Mouse (Mus musculus): ENCODE results near the gene Tamm41. TPM values are rescaled to one million over a fixed set of nuclear protein-coding genes. Genes with fewer than 3 reads are reported as not detected.

The Tamm41 gene
- polyA plus RNA-seq, 1 experiment from 2014 or later, result 52.6 TPM

- H3K9me3 ChIP-seq, result no peaks in the 10 kb centered on the region
Observed at GRCm38 (mm10) chr6:114958249-114959011, 79.2 kb downstream of the Tamm41 start.

GRCm38 (mm10) chr6:114957756-114958155 is 79.9 kb downstream of the Tamm41 start:
- Histone ChIP-seq H3K4me3 (replicated peaks) (no peak overlapping the region), H3K27me3 (replicated peaks) (no peaks in the 10 kb centered on the region), H3K4me1 (no peaks in the 10 kb centered on the region), H3K36me3 (no peaks in the 10 kb centered on the region), H3K9ac (no peak overlapping the region), H3K9me3 (no peaks in the 10 kb centered on the region), H3K27ac (no peak overlapping the region), H3K4me2 (no peak overlapping the region)
- 66% methylated on average over 12 of the region's 12 CpGs for WGBS
- ATAC-seq (ENCODE audit: insufficient read depth, low FRiP score, low read depth), result no peak

More at GRCm38 (mm10) chr6:114958249-114959011, 79.2 kb downstream of the Tamm41 start:
- no peak for ATAC-seq (ENCODE audit: insufficient read depth, low FRiP score, low read depth)
- H3K4me3 ChIP-seq (replicated peaks), result no peak overlapping the region
- H3K27ac ChIP-seq, result no peak overlapping the region
- no peaks in the 10 kb centered on the region for H3K36me3 ChIP-seq
- H3K4me1 ChIP-seq, result no peaks in the 10 kb centered on the region
- H3K9ac ChIP-seq, result no peak overlapping the region
- WGBS, result 61% methylated on average over 10 of the region's 10 CpGs
- H3K27me3 ChIP-seq (replicated peaks), result no peaks in the 10 kb centered on the region
- no peak overlapping the region for H3K4me2 ChIP-seq

- H3K27ac ChIP-seq, result no peak overlapping the region
- ATAC-seq (ENCODE audit: insufficient read depth, low FRiP score, low read depth), result no peak
- WGBS, result 84% methylated on average over 5 of the region's 5 CpGs
- no peaks in the 10 kb centered on the region for H3K4me1 ChIP-seq
- H3K9me3 ChIP-seq, result no peaks in the 10 kb centered on the region
- H3K27me3 ChIP-seq (replicated peaks), result no peaks in the 10 kb centered on the region
- H3K36me3 ChIP-seq, result no peaks in the 10 kb centered on the region
- no peak overlapping the region for H3K9ac ChIP-seq
- H3K4me3 ChIP-seq (replicated peaks), result no peak overlapping the region
- H3K4me2 ChIP-seq, result no peak overlapping the region
Observed at GRCm38 (mm10) chr6:114954496-114954895, 83.2 kb downstream of the Tamm41 start.

Other genes with a start within 250 kb of the Tamm41 start
- gene Vgll4, start 67.9 kb downstream of the Tamm41 start, polyA plus RNA-seq (2015; fragmentation: Nextera tagmentation; extraction: Ambion mirVana), result 80.5 and 87.0 TPM in 2 replicates
- gene Syn2, start 97.0 kb upstream of the Tamm41 start, polyA plus RNA-seq (2015; fragmentation: Nextera tagmentation; extraction: Ambion mirVana), result 3.1 and 4.0 TPM in 2 replicates
- not detected in 2 replicates for gene Gm17482, start 189.5 kb upstream of the Tamm41 start, polyA plus RNA-seq (2015; fragmentation: Nextera tagmentation; extraction: Ambion mirVana)
- gene Timp4, start 214.3 kb upstream of the Tamm41 start, polyA plus RNA-seq (2015; fragmentation: Nextera tagmentation; extraction: Ambion mirVana), result 0.89 and 1.1 TPM in 2 replicates